Mouse (Mus musculus) brain, embryonic 14.5 days (tissue): ENCODE data around the gene Thbs2.

Experiments
- CTCF ChIP-seq: fragments of 200-500 bp; IDR thresholded peaks from 2 replicates; pipeline ENCODE4 v1.5.1; 2012; ENCODE audit warnings: inconsistent platforms, mild to moderate bottlenecking, moderate library complexity, borderline replicate concordance; ENCODE audit not compliant: insufficient read depth, insufficient read length; ENCODE audit errors: extremely low read depth
- POLR2A ChIP-seq: fragments of 200-500 bp; IDR thresholded peaks from 2 replicates; pipeline ENCODE4 v1.6.1; 2012; ENCODE audit warnings: mild to moderate bottlenecking, inconsistent platforms, borderline replicate concordance; ENCODE audit not compliant: poor library complexity, insufficient read depth, insufficient read length, severe bottlenecking; ENCODE audit errors: extremely low read depth

DNA sequence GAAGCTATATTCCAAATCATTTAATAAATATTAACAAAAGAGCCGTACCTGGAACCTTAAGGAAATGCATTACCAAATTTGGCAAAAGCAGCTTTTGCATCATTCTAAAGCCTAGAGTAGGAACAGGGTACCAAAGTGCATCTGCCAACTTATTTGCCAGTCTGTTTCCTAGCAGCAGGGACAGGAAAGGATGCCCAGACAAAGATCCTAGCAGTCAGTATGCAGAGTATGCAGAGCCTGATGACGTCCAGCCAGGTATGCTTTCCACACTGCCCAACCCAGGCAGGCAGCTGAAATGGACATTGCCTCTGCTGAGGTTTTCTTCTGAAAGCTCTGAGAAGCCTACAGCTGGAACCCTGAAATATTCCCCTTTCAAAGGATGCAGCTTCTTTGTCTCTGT is 27.6 kb downstream of the Thbs2 start:
- TF ChIP-seq POLR2A = no peak
- TF ChIP-seq CTCF = no peak
